Mouse (Mus musculus) stomach, embryonic 16.5 days (tissue): ENCODE measurements around the gene Klhl40. TPM values are rescaled to one million over a fixed set of nuclear protein-coding genes. Genes with fewer than 3 reads are reported as not detected.

Experiments used
- ATAC-seq: fragments of 200-750 bp; cut with Nextera tagmentation; 2 replicates; pipeline ENCODE4 v1.8.0; 2017; ENCODE audit warnings: moderate number of reproducible peaks, moderate TSS enrichment; ENCODE audit not compliant: insufficient read depth, low FRiP score
- H3K27ac ChIP-seq: fragments of 300-500 bp; sonication (generic); 2 replicates; pipeline ENCODE4 v1.5.1; 2014; ENCODE audit warnings: low read length
- H3K27me3 ChIP-seq: fragments of 300-500 bp; sonication (generic); 2 replicates; pipeline ENCODE4 v1.6.1; 2014; ENCODE audit warnings: low read length, control low read depth, mixed read lengths; ENCODE audit not compliant: control insufficient read depth, insufficient read depth
- H3K36me3 ChIP-seq: fragments of 300-500 bp; sonication (generic); 2 replicates; pipeline ENCODE4 v1.6.1; 2014; ENCODE audit warnings: low read length; ENCODE audit not compliant: control insufficient read depth, insufficient read depth
- H3K4me1 ChIP-seq: fragments of 300-500 bp; sonication (generic); 2 replicates; pipeline ENCODE4 v1.6.1; 2014; ENCODE audit warnings: low read length, control low read depth, mixed read lengths; ENCODE audit not compliant: control insufficient read depth, insufficient read depth
- H3K4me2 ChIP-seq: fragments of 300-500 bp; sonication (generic); 2 replicates; pipeline ENCODE4 v1.6.1; 2014; ENCODE audit warnings: low read depth, low read length, mixed read lengths
- H3K4me3 ChIP-seq: fragments of 300-500 bp; sonication (generic); replicated peaks from 2 replicates; pipeline ENCODE4 v1.5.1; 2014; ENCODE audit warnings: mild to moderate bottlenecking, low read length
- H3K9ac ChIP-seq: fragments of 300-500 bp; sonication (generic); 2 replicates; pipeline ENCODE4 v1.6.1; 2014; ENCODE audit warnings: low read length
- H3K9me3 ChIP-seq: fragments of 300-500 bp; sonication (generic); replicated peaks from 2 replicates; pipeline ENCODE4 v1.6.1; 2016; ENCODE audit warnings: low read length, control low read depth; ENCODE audit not compliant: control insufficient read depth
- WGBS: fragments of 180-500 bp; shearing (Covaris S2); extraction: QIAGEN DNeasy Blood & Tissue Kit; methylation state at CpG from one replicate; pipeline ENCODE4 v1.1.7; 2014; 5-methylcytosine and 5-hydroxymethylcytosine counted together
- polyA plus RNA-seq: library from polyadenylated mRNA; unstranded; fragments of >200 nt; fragmentation: Nextera tagmentation; extraction: Ambion mirVana; gene quantifications from 2 replicates; pipeline ENCODE4 v1.2.1, GENCODE M21; 2015

The Klhl40 gene
- polyA plus RNA-seq, 1 experiment from 2014 or later: 8.0 TPM

DNA sequence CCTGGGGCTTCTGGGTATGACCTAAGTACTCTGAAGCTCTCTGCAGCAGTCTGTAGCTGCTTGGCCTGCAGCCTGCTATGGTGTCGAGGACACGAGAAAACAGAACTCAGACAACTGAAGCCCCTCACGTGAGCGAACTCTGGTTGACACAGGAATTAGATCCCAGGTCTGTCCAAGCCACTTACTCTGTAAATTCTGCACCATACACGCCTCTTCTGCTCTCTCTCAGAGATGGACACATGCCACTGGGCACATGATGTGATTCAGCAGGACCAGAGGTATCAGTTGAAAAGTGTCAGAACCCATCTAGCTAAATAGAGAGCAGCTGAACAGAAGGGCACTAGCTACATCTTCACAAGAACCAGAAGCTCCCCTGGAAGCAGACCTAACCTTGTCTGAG, 5.0 kb upstream of the Klhl40 start:
- Histone ChIP-seq H3K9ac (no peak overlapping the region), H3K4me2 (no peak overlapping the region), H3K27ac (no peak overlapping the region), H3K27me3 (peaks cover 17% of the 10 kb centered on the region), H3K36me3 (peaks cover 3% of the 10 kb centered on the region; the same call in 1 of the 2 replicates), H3K4me1 (no peaks in the 10 kb centered on the region; the same call in 1 of the 2 replicates), H3K4me3 (no peak overlapping the region), H3K9me3 (no peaks in the 10 kb centered on the region)
- no peak for ATAC-seq
- WGBS: 61% methylated on average over 5 of the region's 5 CpGs

GRCm38 (mm10) chr9:121775951-121776350, 1.5 kb upstream of the Klhl40 start:
- no peak overlapping the region for H3K4me3 ChIP-seq
- no peak overlapping the region for H3K9ac ChIP-seq
- peaks cover 6% of the 10 kb centered on the region; the same call in 1 of the 2 replicates for H3K4me1 ChIP-seq
- H3K4me2 ChIP-seq: no peak overlapping the region
- H3K27me3 ChIP-seq: peaks cover 34% of the 10 kb centered on the region
- 77% methylated on average over 10 of the region's 10 CpGs for WGBS
- no peak overlapping the region for H3K27ac ChIP-seq
- H3K9me3 ChIP-seq: no peaks in the 10 kb centered on the region
- ATAC-seq: no peak
- no peaks in the 10 kb centered on the region for H3K36me3 ChIP-seq

DNA sequence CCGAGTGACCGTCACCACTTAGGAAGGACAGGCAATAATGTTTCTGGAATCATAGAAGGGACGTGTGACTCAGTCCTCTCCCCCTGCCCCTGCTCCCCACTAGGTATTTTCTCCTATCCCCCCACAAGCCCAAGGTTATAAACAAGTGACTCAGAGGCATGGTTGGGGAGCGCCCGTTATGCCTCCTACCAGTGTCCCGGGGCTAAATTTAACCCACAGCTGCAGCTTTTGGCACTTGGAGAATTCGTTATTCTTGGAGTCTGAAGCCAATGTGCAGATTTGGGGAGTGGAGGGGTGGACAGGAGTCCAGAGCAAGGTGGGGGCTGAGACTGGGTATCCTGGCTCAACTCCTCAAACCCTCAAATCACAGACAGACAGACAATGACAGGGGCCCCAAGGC, 896 bp upstream of the Klhl40 start:
- no peak overlapping the region for H3K4me3 ChIP-seq
- H3K4me2 ChIP-seq: no peak overlapping the region
- peaks cover 6% of the 10 kb centered on the region; the same call in 1 of the 2 replicates for H3K4me1 ChIP-seq
- H3K27me3 ChIP-seq: peaks cover 34% of the 10 kb centered on the region
- WGBS: 79% methylated on average over 7 of the region's 7 CpGs
- no peak for ATAC-seq
- no peaks in the 10 kb centered on the region for H3K9me3 ChIP-seq
- no peaks in the 10 kb centered on the region for H3K36me3 ChIP-seq
- H3K27ac ChIP-seq: no peak overlapping the region
- H3K9ac ChIP-seq: no peak overlapping the region

GRCm38 (mm10) chr9:121778066-121778624, 738 bp downstream of the Klhl40 start:
- H3K36me3 ChIP-seq: no peaks in the 10 kb centered on the region
- H3K9me3 ChIP-seq: no peaks in the 10 kb centered on the region
- peaks cover 6% of the 10 kb centered on the region; the same call in 1 of the 2 replicates for H3K4me1 ChIP-seq
- no peak for ATAC-seq
- peak overlapping the region; percentile 36 for H3K4me3 ChIP-seq
- H3K27ac ChIP-seq: no peak overlapping the region
- H3K9ac ChIP-seq: peak overlapping the region; percentile 40; the same call in 1 of the 2 replicates
- peaks cover 34% of the 10 kb centered on the region for H3K27me3 ChIP-seq
- WGBS: 9% methylated on average over 54 of the region's 54 CpGs
- peak overlapping the region; percentile 61 for H3K4me2 ChIP-seq

- H3K9me3 ChIP-seq: no peaks in the 10 kb centered on the region
- H3K27me3 ChIP-seq: no peaks in the 10 kb centered on the region; the same call in 1 of the 2 replicates
- no peak overlapping the region for H3K4me3 ChIP-seq
- ATAC-seq: no peak
- H3K9ac ChIP-seq: no peak overlapping the region
- H3K4me1 ChIP-seq: no peaks in the 10 kb centered on the region
- WGBS: 80% methylated on average over 12 of the region's 12 CpGs
- H3K27ac ChIP-seq: no peak overlapping the region
- H3K36me3 ChIP-seq: no peaks in the 10 kb centered on the region
- no peak overlapping the region for H3K4me2 ChIP-seq
Measured at GRCm38 (mm10) chr9:121784801-121785200, 7.4 kb downstream of the Klhl40 start.

GRCm38 (mm10) chr9:121785261-121785660, 7.9 kb downstream of the Klhl40 start:
- no peak overlapping the region for H3K27ac ChIP-seq
- H3K4me1 ChIP-seq: no peaks in the 10 kb centered on the region
- no peak overlapping the region for H3K4me2 ChIP-seq
- 85% methylated on average over 8 of the region's 8 CpGs for WGBS
- no peaks in the 10 kb centered on the region for H3K36me3 ChIP-seq
- no peaks in the 10 kb centered on the region; the same call in 1 of the 2 replicates for H3K27me3 ChIP-seq
- no peak overlapping the region for H3K9ac ChIP-seq
- H3K9me3 ChIP-seq: no peaks in the 10 kb centered on the region
- no peak overlapping the region for H3K4me3 ChIP-seq
- no peak for ATAC-seq

GRCm38 (mm10) chr9:121786359-121786758, 9.0 kb downstream of the Klhl40 start:
- Histone ChIP-seq H3K4me1 (no peaks in the 10 kb centered on the region), H3K27me3 (no peaks in the 10 kb centered on the region), H3K9me3 (no peaks in the 10 kb centered on the region), H3K36me3 (no peaks in the 10 kb centered on the region), H3K4me2 (no peak overlapping the region), H3K4me3 (no peak overlapping the region), H3K9ac (no peak overlapping the region), H3K27ac (no peak overlapping the region)
- 72% methylated on average over 2 of the region's 2 CpGs for WGBS
- no peak for ATAC-seq

GRCm38 (mm10) chr9:121791206-121791605, 13.8 kb downstream of the Klhl40 start:
- 20% methylated on average over 5 of the region's 5 CpGs for WGBS

DNA sequence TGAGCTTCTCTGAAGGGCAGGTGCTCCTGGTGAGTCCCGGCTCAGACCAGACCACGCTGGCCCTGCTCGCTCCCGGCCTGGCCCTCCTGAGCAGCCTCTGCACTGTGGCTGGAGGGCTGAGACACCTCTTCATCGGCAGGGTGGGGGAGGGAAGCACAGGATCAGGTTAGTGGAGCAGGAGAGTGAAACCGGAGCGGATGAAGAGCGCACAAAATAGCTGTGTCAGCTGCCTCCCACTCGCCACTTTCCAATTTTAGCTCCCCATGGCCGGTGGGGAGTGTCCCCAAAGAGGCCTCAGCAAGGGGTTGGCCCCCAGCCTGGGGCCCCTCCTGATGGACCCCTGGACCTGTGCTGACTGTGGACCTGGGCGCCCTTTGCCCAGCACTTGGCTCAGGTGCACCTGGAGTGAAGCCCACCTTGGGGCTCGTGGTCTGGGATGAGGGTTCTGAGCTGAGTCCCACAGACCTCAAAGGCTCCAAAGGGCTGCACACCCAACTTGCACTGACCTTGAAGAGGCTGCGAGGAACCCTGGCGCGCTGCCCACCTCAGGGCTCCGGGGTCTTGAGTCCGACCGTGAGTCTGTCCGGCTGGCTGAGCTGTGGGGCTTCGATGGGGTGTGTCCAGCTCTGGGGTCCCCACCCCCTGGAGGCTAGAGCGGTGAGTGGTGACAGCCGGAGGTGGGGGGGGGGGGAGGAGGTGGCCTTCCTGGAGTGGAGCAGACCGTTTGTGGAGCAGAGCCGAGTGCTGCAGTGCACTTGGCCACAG, 14.5 kb downstream of the Klhl40 start, which contains the start of gene Hhatl:
TSS of gene Hhatl (minus strand) at position 751 of the 765 bp plus-strand sequence.
- H3K9ac ChIP-seq: no peak within 1 kb of the TSS
- ATAC-seq: 0 out of 2 replicates have a peak, but pooled peaks have one; percentile 12
- 0 out of 2 replicates have a peak, but pooled peaks cover 3% of the 10 kb centered on the region for H3K4me1 ChIP-seq
- H3K4me2 ChIP-seq: no peak within 1 kb of the TSS
- no peaks in the 10 kb centered on the region for H3K27me3 ChIP-seq
- H3K36me3 ChIP-seq: no peaks in the 10 kb centered on the region
- 47% methylated on average over 23 of the region's 24 CpGs for WGBS
- no peak within 1 kb of the TSS for H3K4me3 ChIP-seq
- H3K27ac ChIP-seq: 0 out of 2 replicates have a peak within 1 kb of the TSS, but pooled peaks have one; percentile 26
- H3K9me3 ChIP-seq: no peaks in the 10 kb centered on the region

More at GRCm38 (mm10) chr9:121791206-121791605, 13.8 kb downstream of the Klhl40 start:
- H3K4me2 ChIP-seq: no peak overlapping the region
- H3K9me3 ChIP-seq: no peaks in the 10 kb centered on the region
- 0 out of 2 replicates have a peak overlapping the region, but pooled peaks have one; percentile 26 for H3K27ac ChIP-seq
- no peak overlapping the region for H3K4me3 ChIP-seq
- 0 out of 2 replicates have a peak, but pooled peaks cover 3% of the 10 kb centered on the region for H3K4me1 ChIP-seq
- H3K36me3 ChIP-seq: no peaks in the 10 kb centered on the region
- no peak overlapping the region for H3K9ac ChIP-seq
- no peaks in the 10 kb centered on the region for H3K27me3 ChIP-seq
- peak; percentile 41; the same call in 1 of the 2 replicates for ATAC-seq
